Comparison of ENCODE assay signal across 19 mouse cellular contexts in genomic region chr13:19697790-19698189, GRCm38 (mm10). TPM values are rescaled to one million over a fixed set of nuclear protein-coding genes. Genes with fewer than 3 reads are reported as not detected.
DNase-seq lines count a peak whose midpoint lies in the region; ATAC-seq and TF ChIP-seq lines count a peak whose summit lies in the region.
"Had no signal": no experiment of that assay in that cellular context is flagged by ENCODE, and none has a peak within 500 bp of the region (broad histone marks: within the 10 kb centered on the region; RNA-seq: fewer than 3 reads in every experiment).

Gene Nme8 (minus strand): TSS chr13:19697794.

- H3K4me2 ChIP-seq in heart, embryonic 11.5 days: peak within 1 kb of the TSS; percentile 46
- no peak within 1 kb of the TSS; the same call in 1 of the 2 replicates for H3K4me2 ChIP-seq in kidney, embryonic 15.5 days
- peak within 1 kb of the TSS; percentile 34 for H3K4me2 ChIP-seq in embryonic facial prominence, embryonic 14.5 days (ENCODE audit: low read depth, low read length)
- no peak within 1 kb of the TSS for H3K4me2 ChIP-seq in forebrain, embryonic 14.5 days (ENCODE audit: low read length)
- H3K4me2 ChIP-seq: midbrain, embryonic 12.5 days had no signal

- H3K9ac ChIP-seq in heart, embryonic 11.5 days (ENCODE audit: low read depth, low read length): no peak within 1 kb of the TSS
- no peak within 1 kb of the TSS for H3K9ac ChIP-seq in kidney, embryonic 15.5 days
- H3K9ac ChIP-seq in embryonic facial prominence, embryonic 14.5 days (ENCODE audit: low read depth, low read length): no peak within 1 kb of the TSS
- H3K9ac ChIP-seq in forebrain, embryonic 14.5 days (ENCODE audit: low read length): no peak within 1 kb of the TSS
- H3K9ac ChIP-seq: liver, postnatal 0 days; midbrain, embryonic 12.5 days had no signal

- H3K9me3 ChIP-seq in heart, embryonic 11.5 days (replicated peaks; ENCODE audit: control insufficient read depth, low read length): no peaks in the 10 kb centered on the region
- no peaks in the 10 kb centered on the region for H3K9me3 ChIP-seq in kidney, embryonic 15.5 days (replicated peaks)
- H3K9me3 ChIP-seq in embryonic facial prominence, embryonic 14.5 days (ENCODE audit: control insufficient read depth, low read length): no peaks in the 10 kb centered on the region
- H3K9me3 ChIP-seq in forebrain, embryonic 14.5 days (replicated peaks; ENCODE audit: control insufficient read depth, low read length): no peaks in the 10 kb centered on the region
- H3K9me3 ChIP-seq: midbrain, embryonic 12.5 days had no signal

- no peak for DNase-seq in heart, postnatal 25 days (ENCODE audit: low spot score)
- DNase-seq in kidney, postnatal 25 days: no peak
- DNase-seq in ES-CJ7 (ENCODE audit: low read depth, low spot score): peak; percentile 28
- no peak for DNase-seq in embryonic facial prominence, embryonic 14.5 days (ENCODE audit: low spot score)
- DNase-seq in layer of hippocampus, adult 2 months (ENCODE audit: low spot score in 2 of 2): no peak
- DNase-seq in forebrain, embryonic 14.5 days (ENCODE audit: low spot score): no peak
- DNase-seq: adrenal gland, adult 8-10 months; cerebellum, adult 2 months; kidney, adult 9 months; layer of hippocampus, adult 9-11 months; liver, postnatal 0 days; spleen, adult 18-20 months; thymus, postnatal 4 days had no signal

- H3K4me3 ChIP-seq in heart, embryonic 11.5 days (ENCODE audit: low read depth, low read length): no peak within 1 kb of the TSS
- no peak within 1 kb of the TSS for H3K4me3 ChIP-seq in kidney, embryonic 15.5 days (replicated peaks)
- no peak within 1 kb of the TSS for H3K4me3 ChIP-seq in embryonic facial prominence, embryonic 14.5 days (ENCODE audit: low read depth, low read length)
- H3K4me3 ChIP-seq in layer of hippocampus, adult 2 months: no peak within 1 kb of the TSS
- no peak within 1 kb of the TSS for H3K4me3 ChIP-seq in forebrain, embryonic 14.5 days (ENCODE audit: low read depth, low read length)
- H3K4me3 ChIP-seq: midbrain, embryonic 12.5 days had no signal

- no peak for ATAC-seq in heart, embryonic 11.5 days (replicated peaks; ENCODE audit: insufficient number of reproducible peaks, low FRiP score, low TSS enrichment)
- ATAC-seq in kidney, embryonic 15.5 days (replicated peaks; ENCODE audit: low FRiP score): peak; percentile 54; the same call in 1 of the 2 replicates
- no peak for ATAC-seq in embryonic facial prominence, embryonic 14.5 days (ENCODE audit: low read depth)
- no peak for ATAC-seq in forebrain, embryonic 14.5 days
- ATAC-seq: liver, postnatal 0 days had no signal

- no peak for TF ChIP-seq CTCF in layer of hippocampus, adult 2 months (conservative IDR thresholded peaks at IDR 0.05)

- H3K27ac ChIP-seq in heart, embryonic 11.5 days (ENCODE audit: low read depth, low read length): no peak within 1 kb of the TSS
- no peak within 1 kb of the TSS for H3K27ac ChIP-seq in kidney, embryonic 15.5 days
- no peak within 1 kb of the TSS for H3K27ac ChIP-seq in embryonic facial prominence, embryonic 14.5 days (replicated peaks; ENCODE audit: low read depth, low read length)
- H3K27ac ChIP-seq in layer of hippocampus, adult 2 months: no peak within 1 kb of the TSS
- H3K27ac ChIP-seq in forebrain, embryonic 14.5 days (ENCODE audit: low read depth, low read length): no peak within 1 kb of the TSS
- H3K27ac ChIP-seq: midbrain, embryonic 12.5 days; stomach, postnatal 0 days had no signal

- H3K4me1 ChIP-seq in heart, embryonic 11.5 days (ENCODE audit: control insufficient read depth, insufficient read depth, low read length): no peaks in the 10 kb centered on the region
- 0 out of 2 replicates have a peak, but pooled peaks cover 4% of the 10 kb centered on the region for H3K4me1 ChIP-seq in kidney, embryonic 15.5 days
- H3K4me1 ChIP-seq in embryonic facial prominence, embryonic 14.5 days (ENCODE audit: control insufficient read depth, insufficient read depth, low read length): no peaks in the 10 kb centered on the region
- H3K4me1 ChIP-seq in forebrain, embryonic 14.5 days (ENCODE audit: control insufficient read depth, insufficient read depth, low read length): peaks cover 3% of the 10 kb centered on the region; the same call in 1 of the 2 replicates
- H3K4me1 ChIP-seq: midbrain, embryonic 12.5 days had no signal

- WGBS in heart, embryonic 11.5 days (ENCODE audit: insufficient replicate concordance): 12% methylated on average over 7 of the region's 7 CpGs
- WGBS in kidney, embryonic 15.5 days: 19% methylated on average over 7 of the region's 7 CpGs
- WGBS in embryonic facial prominence, embryonic 14.5 days: 15% methylated on average over 7 of the region's 7 CpGs
- WGBS in forebrain, embryonic 14.5 days: 24% methylated on average over 6 of the region's 7 CpGs

- intact Hi-C loops in heart, postnatal 25 days (cut with DNase I): loop anchor here (2.0 to 5.0 kb wide), 2 partner anchors 575 to 597 kb away; no protein-coding TSS in a partner anchor

- no peaks in the 10 kb centered on the region for H3K36me3 ChIP-seq in heart, embryonic 11.5 days (ENCODE audit: control insufficient read depth, insufficient read depth, low read length)
- no peaks in the 10 kb centered on the region for H3K36me3 ChIP-seq in kidney, embryonic 15.5 days
- no peaks in the 10 kb centered on the region for H3K36me3 ChIP-seq in embryonic facial prominence, embryonic 14.5 days (ENCODE audit: control insufficient read depth, insufficient read depth, low read length)
- no peaks in the 10 kb centered on the region for H3K36me3 ChIP-seq in forebrain, embryonic 14.5 days (ENCODE audit: control insufficient read depth, insufficient read depth, low read length)
- H3K36me3 ChIP-seq: midbrain, embryonic 12.5 days had no signal

- H3K27me3 ChIP-seq in heart, embryonic 11.5 days (ENCODE audit: control insufficient read depth, insufficient read depth, low read length): no peaks in the 10 kb centered on the region; the same call in 1 of the 2 replicates
- H3K27me3 ChIP-seq in kidney, embryonic 15.5 days: peaks cover 11% of the 10 kb centered on the region; the same call in 1 of the 2 replicates
- peaks cover 8% of the 10 kb centered on the region; the same call in 1 of the 2 replicates for H3K27me3 ChIP-seq in embryonic facial prominence, embryonic 14.5 days (replicated peaks; ENCODE audit: control insufficient read depth, insufficient read depth, low read length)
- no peaks in the 10 kb centered on the region for H3K27me3 ChIP-seq in forebrain, embryonic 14.5 days (replicated peaks; ENCODE audit: control insufficient read depth, insufficient read depth, low read length)

RNA-seq across cellular contexts. Expression of gene Nme8, which starts in this region (rescaled TPM):
- not detected in 2 replicates for polyA plus RNA-seq in heart, embryonic 11.5 days (2014; fragmentation: Nextera tagmentation; extraction: Ambion mirVana)
- total RNA-seq in heart, postnatal 25 days (2021): not detected
- polyA plus RNA-seq in kidney, embryonic 15.5 days (2015; fragmentation: Nextera tagmentation; extraction: Ambion mirVana): not detected in 2 replicates
- not detected in 2 replicates for polyA plus RNA-seq in embryonic facial prominence, embryonic 14.5 days (2014; fragmentation: Nextera tagmentation; extraction: Ambion mirVana)
- total RNA-seq in layer of hippocampus, adult 2 months (2021): not detected
- not detected in 2 replicates for polyA plus RNA-seq in forebrain, embryonic 14.5 days (2014; fragmentation: Nextera tagmentation; extraction: Ambion mirVana)
- total RNA-seq: adrenal gland, adult 8-10 months; left cerebral cortex, postnatal 36 days had no signal
- polyA plus RNA-seq: cerebellum, adult 2 months; cortical plate, adult 2 months; liver, postnatal 0 days; midbrain, embryonic 12.5 days; stomach, postnatal 0 days had no signal

Comparison
In these comparisons a context has a peak if more than half of its experiments do, and no peak if none do; other contexts are left out.
1. Peak in ATAC-seq in kidney, embryonic 15.5 days; RNA of the gene not detected or under 1 TPM.
2. H3K4me2 ChIP-seq: peak in heart, embryonic 11.5 days (single experiment) and embryonic facial prominence, embryonic 14.5 days (single experiment); none in kidney, embryonic 15.5 days (single experiment) and forebrain, embryonic 14.5 days (single experiment).